Comparison of ENCODE assay signal across 14 mouse cellular contexts in genomic region chr10:77157245-77158019, GRCm38 (mm10). TPM values are rescaled to one million over a fixed set of nuclear protein-coding genes. Genes with fewer than 3 reads are reported as not detected.
DNase-seq lines count a peak whose midpoint lies in the region; ATAC-seq and TF ChIP-seq lines count a peak whose summit lies in the region.
"Had no signal": no experiment of that assay in that cellular context is flagged by ENCODE, and none has a peak within 500 bp of the region (broad histone marks: within the 10 kb centered on the region; RNA-seq: fewer than 3 reads in every experiment).

No protein-coding gene starts in this region.

- no peak overlapping the region for H3K4me3 ChIP-seq in heart, embryonic 12.5 days
- H3K4me3 ChIP-seq in megakaryocyte, embryonic 14.5 days (replicated peaks), result peak overlapping the region; percentile 62
- H3K4me3 ChIP-seq in liver, embryonic 14.5 days (ENCODE audit: insufficient read depth in 1 of 2, low read depth in 2 of 2, low read length in 2 of 2), result no peak overlapping the region
- H3K4me3 ChIP-seq: hindbrain, embryonic 13.5 days; left cerebral cortex, adult 2 months had no signal

- TF ChIP-seq CTCF in liver, embryonic 14.5 days (IDR thresholded peaks at IDR 0.05; ENCODE audit: low read depth), result peak; percentile 14; the same call in 1 of the 2 replicates

- H3K4me2 ChIP-seq in heart, embryonic 12.5 days, result peak overlapping the region; percentile 11; the same call in 1 of the 2 replicates
- H3K4me2 ChIP-seq in liver, embryonic 14.5 days (ENCODE audit: low read depth), result no peak overlapping the region
- H3K4me2 ChIP-seq: hindbrain, embryonic 13.5 days had no signal

- no peaks in the 10 kb centered on the region for H3K27me3 ChIP-seq in heart, embryonic 12.5 days (replicated peaks)
- no peaks in the 10 kb centered on the region for H3K27me3 ChIP-seq in megakaryocyte, embryonic 14.5 days (replicated peaks)
- no peaks in the 10 kb centered on the region for H3K27me3 ChIP-seq in liver, embryonic 14.5 days (ENCODE audit: control insufficient read depth, insufficient read depth, low read length)
- H3K27me3 ChIP-seq: hindbrain, embryonic 13.5 days had no signal

- no peak for TF ChIP-seq EP300 in liver, embryonic 14.5 days (IDR thresholded peaks at IDR 0.05; ENCODE audit: low read depth)

- intact Hi-C loops in heart, postnatal 10 days (cut with DNase I), result no loop called here

- H3K9me3 ChIP-seq in heart, embryonic 12.5 days (replicated peaks), result no peaks in the 10 kb centered on the region
- H3K9me3 ChIP-seq in megakaryocyte, embryonic 14.5 days, result no peaks in the 10 kb centered on the region
- H3K9me3 ChIP-seq in liver, embryonic 14.5 days (ENCODE audit: control insufficient read depth, low read length), result no peaks in the 10 kb centered on the region
- H3K9me3 ChIP-seq: hindbrain, embryonic 13.5 days had no signal

- WGBS in heart, embryonic 12.5 days, result 18% methylated on average over 10 of the region's 11 CpGs
- WGBS in liver, embryonic 14.5 days (ENCODE audit: insufficient replicate concordance), result 21% methylated on average over 11 of the region's 11 CpGs

- no peak for DNase-seq in heart, postnatal 10 days
- DNase-seq in adrenal gland, adult 2 months, result peak; percentile 78
- no peak for DNase-seq in liver, embryonic 14.5 days (ENCODE audit: low read depth in 3 of 3, low spot score in 3 of 3)
- DNase-seq in T-cell, adult 2 months (ENCODE audit: low spot score), result no peak
- DNase-seq in left cerebral cortex, adult 8-10 months (ENCODE audit: low spot score in 2 of 2), result no peak
- DNase-seq: lung, adult 2 months; thymus, adult 2 months had no signal

- H3K36me3 ChIP-seq in heart, embryonic 12.5 days, result no peaks in the 10 kb centered on the region
- peaks cover 95% of the 10 kb centered on the region for H3K36me3 ChIP-seq in megakaryocyte, embryonic 14.5 days (replicated peaks; ENCODE audit: low read length)
- no peaks in the 10 kb centered on the region for H3K36me3 ChIP-seq in liver, embryonic 14.5 days (replicated peaks; ENCODE audit: control insufficient read depth, insufficient read depth, low read depth)
- H3K36me3 ChIP-seq: hindbrain, embryonic 13.5 days had no signal

- H3K4me1 ChIP-seq in heart, embryonic 12.5 days (replicated peaks), result peaks cover 95% of the 10 kb centered on the region
- H3K4me1 ChIP-seq in megakaryocyte, embryonic 14.5 days, result peaks cover 98% of the 10 kb centered on the region
- H3K4me1 ChIP-seq in liver, embryonic 14.5 days (replicated peaks; ENCODE audit: control insufficient read depth in 2 of 2, insufficient read depth in 2 of 2, low read length in 1 of 2), result peaks cover 26 to 40% of the 10 kb centered on the region in 2 experiments

- peak overlapping the region; percentile 15; the same call in 1 of the 2 replicates for H3K9ac ChIP-seq in heart, embryonic 12.5 days
- no peak overlapping the region for H3K9ac ChIP-seq in liver, embryonic 14.5 days (replicated peaks)
- H3K9ac ChIP-seq: hindbrain, embryonic 13.5 days had no signal

- peak overlapping the region; percentile 88 for H3K27ac ChIP-seq in heart, embryonic 12.5 days (ENCODE audit: poor library complexity, severe bottlenecking)
- H3K27ac ChIP-seq in liver, embryonic 14.5 days, result no peak overlapping the region
- H3K27ac ChIP-seq: hindbrain, embryonic 13.5 days; kidney, postnatal 0 days; left cerebral cortex, adult 2 months had no signal

- ATAC-seq in heart, embryonic 12.5 days (ENCODE audit: insufficient number of reproducible peaks, low FRiP score), result no peak
- no peak for ATAC-seq in megakaryocyte, adult 5-6 weeks (ENCODE audit: poor library complexity, severe bottlenecking)
- ATAC-seq in liver, embryonic 14.5 days (ENCODE audit: insufficient read depth), result no peak
- ATAC-seq: CD4-positive, CD25-positive, alpha-beta regulatory T cell, adult 4 months had no signal

RNA-seq across cellular contexts. Expression of gene Col18a1, which starts 8.9 kb away (rescaled TPM):
- 271 and 284 TPM in 2 replicates for polyA plus RNA-seq in heart, embryonic 12.5 days (2016; fragmentation: Nextera tagmentation; extraction: Ambion mirVana)
- 10 to 100 TPM; 49.9 to 53.2 TPM for total RNA-seq in heart, postnatal 10 days (2021)
- 946 and 2,951 TPM in 2 replicates for polyA plus RNA-seq in megakaryocyte, embryonic 14.5 days (2012; ENCODE audit: insufficient read depth, low replicate concordance)
- 0.09 TPM in 1 of 2 replicates, not detected in the other for total RNA-seq in megakaryocyte, adult 5-6 weeks (2015)
- not detected in 2 replicates for total RNA-seq in megakaryocyte, adult 5-6 weeks (2017)
- total RNA-seq in adrenal gland, adult 2 months (2021), result 10 to 100 TPM; 26.7 to 40.0 TPM
- 75.8 and 78.8 TPM in 2 replicates for polyA plus RNA-seq in adrenal gland, adult 2 months (2012; rRNA removed)
- 24.6 and 34.7 TPM in 2 replicates for polyA plus RNA-seq in liver, embryonic 14.5 days (2012; rRNA removed)
- 31.4 and 41.2 TPM in 2 replicates for polyA plus RNA-seq in liver, embryonic 14.5 days (2014; fragmentation: Nextera tagmentation; extraction: Ambion mirVana)
- total RNA-seq in left cerebral cortex, adult 8-10 months (2022), result 1 to 10 TPM; 4.1 to 4.6 (median 4.1) TPM

Comparison
In these comparisons a context has a peak if more than half of its experiments do, and no peak if none do; other contexts are left out.
1. RNA of gene Col18a1, which starts 8.9 kb away (total RNA-seq): 49.9 to 53.2 TPM in heart, postnatal 10 days, 26.7 to 40.0 TPM in adrenal gland, adult 2 months and 4.1 to 4.6 TPM in left cerebral cortex, adult 8-10 months; 0.09 TPM in megakaryocyte, adult 5-6 weeks; every median in the first group is over 4 times any median in the second.